Mouse (Mus musculus): Measurements from ENCODE around the gene Lyst.
A peak's percentile ranks its signal among the peaks of the same experiment; 100 is the strongest.
"Not testable (repeated sequence)": the region's sequence is repeated elsewhere in the genome, so short reads cannot be mapped to it uniquely, and the experiment has no call there.

The Lyst gene

GRCm38 (mm10) chr13:13780271-13780670 lies 190.1 kb downstream of the Lyst start:
- no peak for DNase-seq (ENCODE audit: low read depth, low spot score)

- DNase-seq (ENCODE audit: low read depth, low spot score): no peak
Observed at GRCm38 (mm10) chr13:13781026-13781425, 190.8 kb downstream of the Lyst start.

- DNase-seq (ENCODE audit: low read depth, low spot score): no peak
Observed at GRCm38 (mm10) chr13:13783296-13783695, 193.1 kb downstream of the Lyst start.

GRCm38 (mm10) chr13:13783894-13784419 lies 193.8 kb downstream of the Lyst start, which contains the start of gene Gng4:
Gene Gng4, plus strand, starts transcription at chr13:13784059.
- peak; percentile 22 for DNase-seq (ENCODE audit: low read depth, low spot score)

- DNase-seq (ENCODE audit: low read depth, low spot score): peak; percentile 4
Observed at GRCm38 (mm10) chr13:13784420-13784936, 194.3 kb downstream of the Lyst start.

- DNase-seq (ENCODE audit: low read depth, low spot score): peak; percentile 29
Observed at GRCm38 (mm10) chr13:13784981-13785783, 195.0 kb downstream of the Lyst start.

GRCm38 (mm10) chr13:13786971-13787370 lies 196.8 kb downstream of the Lyst start:
- no peak for DNase-seq (ENCODE audit: low read depth, low spot score)

GRCm38 (mm10) chr13:13788070-13788469 lies 197.9 kb downstream of the Lyst start:
- no peak for DNase-seq (ENCODE audit: low read depth, low spot score)

- no peak for DNase-seq (ENCODE audit: low read depth, low spot score)
Observed at GRCm38 (mm10) chr13:13791981-13792380, 201.8 kb downstream of the Lyst start.

- no peak for DNase-seq (ENCODE audit: low read depth, low spot score)
Observed at GRCm38 (mm10) chr13:13795166-13795832, 205.1 kb downstream of the Lyst start.

GRCm38 (mm10) chr13:13796082-13796481 lies 205.9 kb downstream of the Lyst start:
- DNase-seq (ENCODE audit: low read depth, low spot score): no peak

- DNase-seq (ENCODE audit: low read depth, low spot score): not testable (repeated sequence)
Observed at GRCm38 (mm10) chr13:13797816-13798215, 207.6 kb downstream of the Lyst start.

GRCm38 (mm10) chr13:13798775-13799174 lies 208.6 kb downstream of the Lyst start:
- DNase-seq (ENCODE audit: low read depth, low spot score): no peak

- DNase-seq (ENCODE audit: low read depth, low spot score): no peak
Observed at GRCm38 (mm10) chr13:13808337-13809132, 218.3 kb downstream of the Lyst start.

- DNase-seq (ENCODE audit: low read depth, low spot score): no peak
Observed at GRCm38 (mm10) chr13:13810885-13811284, 220.7 kb downstream of the Lyst start.

- no peak for DNase-seq (ENCODE audit: low read depth, low spot score)
Observed at GRCm38 (mm10) chr13:13818696-13819095, 228.5 kb downstream of the Lyst start.

- no peak for DNase-seq (ENCODE audit: low read depth, low spot score)
Observed at GRCm38 (mm10) chr13:13820234-13821123, 230.3 kb downstream of the Lyst start.

GRCm38 (mm10) chr13:13824946-13825345 lies 234.7 kb downstream of the Lyst start:
- no peak for DNase-seq (ENCODE audit: low read depth, low spot score)

- DNase-seq (ENCODE audit: low read depth, low spot score): no peak
Observed at GRCm38 (mm10) chr13:13826533-13826932, 236.3 kb downstream of the Lyst start.

GRCm38 (mm10) chr13:13828125-13828524 lies 237.9 kb downstream of the Lyst start:
- DNase-seq (ENCODE audit: low read depth, low spot score): no peak

Measured in WW6 (cell line).